In genomic region chr10:99395411-99395810, GRCm38 (mm10) we compare ENCODE assay signal across 8 mouse cellular contexts.
"Had no signal": no experiment of that assay in that cellular context is flagged by ENCODE, and none has a peak within 500 bp of the region (broad histone marks: within the 10 kb centered on the region; RNA-seq: fewer than 3 reads in every experiment).

No protein-coding gene starts in this region.

- DNase-seq: kidney, adult 9 months; kidney, postnatal 14 days; kidney, postnatal 4 days; layer of hippocampus, adult 9-11 months; liver, postnatal 0 days; lung, embryonic 14.5 days; thymus, adult 18-20 months; thymus, postnatal 36 days had no signal
